Mouse (Mus musculus) heart, embryonic 10.5 days (tissue): ENCODE results near the gene Tmem106b. TPM values are rescaled to one million over a fixed set of nuclear protein-coding genes. Genes with fewer than 3 reads are reported as not detected.

Experiments used
- DNase-seq: peaks from one replicate; pipeline ENCODE4 v3.0.0-alpha.2; 2017; ENCODE audit warnings: low spot score
- H3K27ac ChIP-seq: fragments of 300-500 bp; sonication (generic); 2 replicates; pipeline ENCODE4 v1.5.1; 2016; ENCODE audit warnings: mild to moderate bottlenecking
- H3K27me3 ChIP-seq: fragments of 300-500 bp; sonication (generic); 2 replicates; pipeline ENCODE4 v1.6.1; 2016; ENCODE audit warnings: mild to moderate bottlenecking; ENCODE audit not compliant: poor library complexity, insufficient read depth, severe bottlenecking
- H3K36me3 ChIP-seq: fragments of 300-500 bp; sonication (generic); 2 replicates; pipeline ENCODE4 v1.6.1; 2016; ENCODE audit warnings: mild to moderate bottlenecking, moderate library complexity
- H3K4me1 ChIP-seq: fragments of 300-500 bp; sonication (generic); 2 replicates; pipeline ENCODE4 v1.6.1; 2016; ENCODE audit warnings: mild to moderate bottlenecking
- H3K4me3 ChIP-seq: fragments of 300-500 bp; sonication (generic); 2 replicates; pipeline ENCODE4 v1.5.1; 2016; ENCODE audit warnings: mild to moderate bottlenecking, moderate library complexity
- H3K9me3 ChIP-seq: fragments of 300-500 bp; sonication (generic); 2 replicates; pipeline ENCODE4 v1.6.1; 2016; ENCODE audit warnings: mild to moderate bottlenecking, moderate library complexity
- whole genome bisulfite sequencing: fragments of 180-500 bp; shearing (Covaris S2); methylation state at CpG from one replicate; pipeline ENCODE4 v1.1.7; 2016; 5-methylcytosine and 5-hydroxymethylcytosine counted together
- polyA plus RNA-seq: library from polyadenylated mRNA; unstranded; fragments of >200 nt; fragmentation: Nextera tagmentation; extraction: Ambion mirVana; gene quantifications from 2 replicates; pipeline ENCODE4 v1.2.1, GENCODE M21; 2016

Tmem106b gene
- polyA plus RNA-seq, 1 experiment from 2014 or later: 22.0 TPM

- H3K27me3 ChIP-seq: no peaks in the 10 kb centered on the region
- no peaks in the 10 kb centered on the region for H3K9me3 ChIP-seq
- no peaks in the 10 kb centered on the region for H3K4me1 ChIP-seq
- DNase-seq: no peak
- peaks cover 68% of the 10 kb centered on the region for H3K36me3 ChIP-seq
- 91% methylated on average over 9 of the region's 9 CpGs for WGBS
- no peak overlapping the region for H3K27ac ChIP-seq
- H3K4me3 ChIP-seq: no peak overlapping the region
Measured at GRCm38 (mm10) chr6:13082881-13083280, 13.3 kb downstream of the Tmem106b start.

GRCm38 (mm10) chr6:13096656-13097435, 27.3 kb downstream of the Tmem106b start:
- DNase-seq: no peak
- WGBS: 91% methylated on average over 2 of the region's 2 CpGs
- H3K36me3 ChIP-seq: no peaks in the 10 kb centered on the region

GRCm38 (mm10) chr6:13100137-13100536, 30.6 kb downstream of the Tmem106b start:
- DNase-seq: no peak
- H3K27me3 ChIP-seq: no peaks in the 10 kb centered on the region
- no peaks in the 10 kb centered on the region for H3K4me1 ChIP-seq
- 83% methylated on average over 2 of the region's 2 CpGs for WGBS
- no peaks in the 10 kb centered on the region for H3K9me3 ChIP-seq
- no peak overlapping the region for H3K27ac ChIP-seq
- H3K4me3 ChIP-seq: no peak overlapping the region
- H3K36me3 ChIP-seq: no peaks in the 10 kb centered on the region

More at GRCm38 (mm10) chr6:13096656-13097435, 27.3 kb downstream of the Tmem106b start:
- Histone ChIP-seq H3K9me3 (no peaks in the 10 kb centered on the region), H3K4me3 (no peak overlapping the region), H3K4me1 (no peaks in the 10 kb centered on the region), H3K27me3 (no peaks in the 10 kb centered on the region), H3K27ac (no peak overlapping the region)

- Histone ChIP-seq H3K9me3 (no peaks in the 10 kb centered on the region), H3K27ac (no peak overlapping the region), H3K27me3 (no peaks in the 10 kb centered on the region), H3K36me3 (no peaks in the 10 kb centered on the region), H3K4me1 (no peaks in the 10 kb centered on the region), H3K4me3 (no peak overlapping the region)
- no peak for DNase-seq
- 67% methylated on average over 1 of the region's 1 CpGs for WGBS
Measured at GRCm38 (mm10) chr6:13108662-13109061, 39.1 kb downstream of the Tmem106b start.

- H3K27ac ChIP-seq: no peak overlapping the region
- no peaks in the 10 kb centered on the region for H3K27me3 ChIP-seq
- 90% methylated on average over 1 of the region's 1 CpGs for WGBS
Measured at GRCm38 (mm10) chr6:13137255-13137654, 67.7 kb downstream of the Tmem106b start.

More at GRCm38 (mm10) chr6:13137255-13137654, 67.7 kb downstream of the Tmem106b start:
- Histone ChIP-seq H3K36me3 (no peaks in the 10 kb centered on the region), H3K9me3 (no peaks in the 10 kb centered on the region), H3K4me1 (no peaks in the 10 kb centered on the region), H3K4me3 (no peak overlapping the region)
- no peak for DNase-seq

Other genes with a start within 250 kb of the Tmem106b start
- 0.03 TPM in 1 of 2 replicates, not detected in the other for gene Vwde, start 155.2 kb downstream of the Tmem106b start, polyA plus RNA-seq